Mouse (Mus musculus) stomach, embryonic 14.5 days (tissue): ENCODE data around the gene Yipf4. TPM values are rescaled to one million over a fixed set of nuclear protein-coding genes. Genes with fewer than 3 reads are reported as not detected.

Experiments used
- ATAC-seq: fragments of 200-750 bp; cut with Nextera tagmentation; 2 replicates; pipeline ENCODE4 v1.8.0; 2017; ENCODE audit warnings: low read depth, moderate TSS enrichment; ENCODE audit not compliant: insufficient number of reproducible peaks, insufficient read depth, low FRiP score
- H3K27ac ChIP-seq: fragments of 300-500 bp; sonication (generic); 2 replicates; pipeline ENCODE4 v1.5.1; 2014; ENCODE audit warnings: mild to moderate bottlenecking, low read length, moderate library complexity, mixed read lengths
- H3K27me3 ChIP-seq: fragments of 300-500 bp; sonication (generic); 2 replicates; pipeline ENCODE4 v1.6.1; 2014; ENCODE audit warnings: low read length, control low read depth, mixed read lengths; ENCODE audit not compliant: control insufficient read depth, insufficient read depth
- H3K36me3 ChIP-seq: fragments of 300-500 bp; sonication (generic); 2 replicates; pipeline ENCODE4 v1.6.1; 2014; ENCODE audit warnings: mild to moderate bottlenecking, control low read depth, low read length, moderate library complexity, mixed read lengths; ENCODE audit not compliant: control insufficient read depth, insufficient read depth
- H3K4me1 ChIP-seq: fragments of 300-500 bp; sonication (generic); 2 replicates; pipeline ENCODE4 v1.6.1; 2014; ENCODE audit warnings: low read length, control low read depth, mixed read lengths; ENCODE audit not compliant: control insufficient read depth, insufficient read depth
- H3K4me2 ChIP-seq: fragments of 300-500 bp; sonication (generic); replicated peaks from 2 replicates; pipeline ENCODE4 v1.6.1; 2014; ENCODE audit warnings: low read depth, low read length, control low read depth
- H3K4me3 ChIP-seq: fragments of 300-500 bp; sonication (generic); 2 replicates; pipeline ENCODE4 v1.5.1; 2014; ENCODE audit warnings: low read depth, low read length, control low read depth
- H3K9ac ChIP-seq: fragments of 300-500 bp; sonication (generic); replicated peaks from 2 replicates; pipeline ENCODE4 v1.6.1; 2014; ENCODE audit warnings: low read depth, mild to moderate bottlenecking, control low read depth, low read length, moderate library complexity, mixed read lengths
- H3K9me3 ChIP-seq: fragments of 300-500 bp; sonication (generic); 2 replicates; pipeline ENCODE4 v1.6.1; 2016; ENCODE audit warnings: low read depth, low read length, control low read depth; ENCODE audit not compliant: control insufficient read depth
- WGBS: fragments of 180-500 bp; shearing (Covaris S2); extraction: QIAGEN DNeasy Blood & Tissue Kit; methylation state at CpG from one replicate; pipeline ENCODE4 v1.1.7; 2014; 5-methylcytosine and 5-hydroxymethylcytosine counted together
- polyA plus RNA-seq: library from polyadenylated mRNA; unstranded; fragments of >200 nt; fragmentation: Nextera tagmentation; extraction: Ambion mirVana; gene quantifications from 2 replicates; pipeline ENCODE4 v1.2.1, GENCODE M21; 2014

The Yipf4 gene
- polyA plus RNA-seq, 1 experiment from 2014 or later = 69.0 TPM

DNA sequence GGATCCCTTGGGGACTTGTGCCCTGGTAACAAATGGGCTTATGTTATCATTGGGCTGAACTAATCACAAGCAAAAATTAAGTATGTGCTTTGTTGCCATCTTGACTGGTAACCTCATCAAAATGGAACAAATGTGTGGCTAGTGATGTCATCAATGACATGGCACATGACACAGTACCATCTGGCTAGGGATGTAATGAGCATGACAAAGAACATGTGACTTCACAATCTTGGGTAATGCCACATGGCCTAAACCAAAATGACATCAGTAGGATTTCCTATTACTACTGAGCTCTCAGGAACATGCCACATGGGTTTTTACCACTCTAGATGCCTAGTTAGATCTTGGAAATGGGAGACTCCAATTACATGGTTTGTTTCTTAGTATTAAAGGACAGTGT, 11.8 kb downstream of the Yipf4 start:
- no peak overlapping the region for H3K27ac ChIP-seq
- no peak for ATAC-seq
- H3K4me3 ChIP-seq = no peak overlapping the region
- no peak overlapping the region for H3K9ac ChIP-seq
- no peaks in the 10 kb centered on the region for H3K27me3 ChIP-seq
- H3K9me3 ChIP-seq = no peaks in the 10 kb centered on the region
- H3K4me1 ChIP-seq = no peaks in the 10 kb centered on the region
- H3K36me3 ChIP-seq = peaks cover 34% of the 10 kb centered on the region
- no peak overlapping the region for H3K4me2 ChIP-seq

DNA sequence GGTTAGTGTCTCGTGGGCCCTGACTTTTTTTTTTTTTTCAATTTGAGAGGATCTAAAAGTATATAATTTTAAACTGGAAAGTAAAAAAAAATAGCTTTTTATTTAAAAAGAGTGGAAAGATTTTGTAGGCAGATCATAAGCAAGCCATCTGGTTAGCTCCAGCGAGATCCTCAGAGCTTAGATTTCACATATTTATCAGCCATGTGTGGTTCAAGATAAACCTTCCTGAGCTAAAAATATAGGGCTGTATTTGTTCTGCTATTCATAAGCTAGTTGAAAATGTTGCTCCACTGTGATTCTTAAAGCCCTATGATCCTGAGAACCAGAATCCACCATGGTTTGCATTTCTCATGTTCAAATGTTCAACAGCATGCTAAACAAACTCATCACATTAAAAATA, 18.6 kb downstream of the Yipf4 start:
- no peak for ATAC-seq
- Histone ChIP-seq H3K27me3 (no peaks in the 10 kb centered on the region), H3K9ac (no peak overlapping the region), H3K36me3 (no peaks in the 10 kb centered on the region), H3K4me1 (no peaks in the 10 kb centered on the region), H3K27ac (no peak overlapping the region), H3K4me2 (no peak overlapping the region), H3K4me3 (no peak overlapping the region), H3K9me3 (no peaks in the 10 kb centered on the region)
- WGBS = 63% methylated on average over 2 of the region's 2 CpGs

DNA sequence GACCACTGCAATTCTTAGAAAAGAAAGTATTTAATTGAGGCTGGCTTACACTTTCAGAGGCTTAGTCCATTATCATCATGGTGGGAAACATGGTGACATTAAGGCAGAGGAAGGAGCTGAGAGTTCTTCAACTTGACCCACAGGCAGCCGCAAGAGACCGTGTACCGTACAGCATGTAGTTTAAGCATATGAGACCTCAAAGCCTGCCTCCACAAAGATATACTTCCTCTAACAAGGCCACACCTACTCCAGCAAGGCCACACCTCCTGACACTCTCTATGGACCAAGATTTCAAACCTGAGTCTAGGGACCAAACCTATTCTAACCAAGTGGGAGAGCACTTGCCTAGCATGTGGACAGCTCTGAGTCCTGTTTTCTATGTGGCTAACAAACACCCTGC, 19.3 kb downstream of the Yipf4 start:
- Histone ChIP-seq H3K4me2 (no peak overlapping the region), H3K27ac (no peak overlapping the region), H3K9ac (no peak overlapping the region), H3K9me3 (no peaks in the 10 kb centered on the region), H3K36me3 (no peaks in the 10 kb centered on the region), H3K4me1 (no peaks in the 10 kb centered on the region), H3K4me3 (no peak overlapping the region), H3K27me3 (no peaks in the 10 kb centered on the region)
- WGBS = 86% methylated on average over 3 of the region's 3 CpGs
- ATAC-seq = no peak

DNA sequence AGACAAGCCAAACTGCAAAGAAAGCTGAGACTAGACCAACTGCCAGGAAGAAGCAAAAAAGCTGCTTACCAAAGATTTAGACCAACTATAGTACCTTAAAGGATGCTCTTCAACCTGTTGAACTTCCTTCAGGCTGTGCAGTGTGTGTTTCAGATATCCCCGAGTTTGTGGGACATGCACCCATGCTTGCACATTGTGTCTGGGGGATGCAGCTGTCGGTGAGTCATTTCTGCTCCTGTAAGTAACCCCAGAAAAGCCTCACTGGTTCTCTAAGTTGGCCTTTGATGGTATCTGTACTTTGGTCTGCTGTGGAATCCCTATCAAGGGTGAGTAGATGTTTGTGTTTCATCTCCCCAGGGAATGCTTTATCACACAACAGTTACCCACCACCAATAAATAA, 23.0 kb downstream of the Yipf4 start:
- H3K9me3 ChIP-seq = no peaks in the 10 kb centered on the region
- ATAC-seq = no peak
- no peak overlapping the region for H3K27ac ChIP-seq
- WGBS = 76% methylated on average over 2 of the region's 2 CpGs
- H3K27me3 ChIP-seq = no peaks in the 10 kb centered on the region
- no peak overlapping the region for H3K4me2 ChIP-seq
- H3K4me3 ChIP-seq = no peak overlapping the region
- H3K9ac ChIP-seq = no peak overlapping the region
- no peaks in the 10 kb centered on the region for H3K36me3 ChIP-seq
- H3K4me1 ChIP-seq = no peaks in the 10 kb centered on the region

DNA sequence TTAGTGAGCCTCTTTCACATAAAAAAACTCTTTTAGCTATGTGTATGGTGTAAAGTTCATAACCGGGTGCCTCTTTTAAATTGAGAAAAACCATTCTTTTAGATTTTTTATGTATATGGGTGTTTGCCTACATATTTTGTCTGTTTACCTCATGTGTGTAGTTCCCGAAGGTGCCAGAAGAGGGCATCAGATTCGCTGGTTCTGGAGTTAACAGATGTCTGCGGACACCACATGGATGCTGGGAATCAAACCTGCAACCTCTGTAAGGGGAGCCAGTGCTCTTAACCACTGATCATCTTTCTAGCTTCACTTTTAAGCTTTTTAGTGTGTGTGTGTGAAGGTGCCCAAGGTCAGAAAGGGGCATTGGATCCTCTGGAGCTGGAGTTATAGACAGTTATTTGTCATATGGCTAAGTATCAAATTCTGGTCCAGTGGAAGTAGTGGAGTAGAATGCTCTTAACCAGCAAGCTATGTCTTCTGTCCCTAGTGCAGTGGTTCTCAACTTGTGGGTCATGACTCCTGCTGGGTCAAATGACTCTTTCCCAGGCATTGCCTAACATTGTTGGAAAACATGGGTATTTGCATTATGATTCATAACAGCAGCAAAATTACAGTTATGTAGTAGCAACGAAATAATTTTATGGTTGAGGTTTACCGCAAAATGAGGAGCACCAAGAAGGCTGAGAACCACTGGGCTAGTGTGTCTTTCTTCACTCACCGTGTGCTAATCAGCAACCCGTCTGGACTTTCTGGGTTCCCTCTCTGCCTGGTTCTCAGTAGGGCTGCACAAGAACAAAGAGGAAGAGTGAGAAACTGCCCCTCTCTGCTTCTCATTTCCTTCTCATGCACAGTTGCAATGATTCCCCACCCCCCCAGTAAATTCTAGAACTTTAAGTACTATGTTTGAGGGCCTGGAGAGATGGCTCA, 33.8 kb downstream of the Yipf4 start:
- Histone ChIP-seq H3K4me2 (no peak overlapping the region), H3K4me3 (no peak overlapping the region), H3K36me3 (no peaks in the 10 kb centered on the region), H3K4me1 (peaks cover 4% of the 10 kb centered on the region; the same call in 1 of the 2 replicates), H3K9ac (no peak overlapping the region), H3K27ac (no peak overlapping the region), H3K27me3 (no peaks in the 10 kb centered on the region), H3K9me3 (no peaks in the 10 kb centered on the region)
- no peak for ATAC-seq
- 83% methylated on average over 8 of the region's 8 CpGs for WGBS

DNA sequence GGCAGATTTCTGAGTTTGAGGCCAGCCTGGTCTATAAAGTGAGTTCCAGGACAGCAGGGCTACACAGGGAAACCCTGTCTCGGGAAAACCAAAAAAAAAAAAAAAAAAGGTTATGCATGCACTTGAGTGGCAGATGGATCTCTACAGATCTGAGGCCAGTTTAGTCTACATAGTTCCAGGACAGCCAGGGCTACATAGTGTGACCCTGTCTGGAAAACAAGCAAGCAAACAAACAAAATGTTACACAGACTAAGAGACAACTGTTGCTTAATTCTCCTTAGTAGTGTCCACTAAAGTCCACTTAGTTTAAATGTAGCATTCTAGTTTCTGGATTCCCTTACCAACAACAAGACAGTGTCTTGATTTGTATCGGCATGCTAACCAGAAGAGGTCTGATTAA, 36.8 kb downstream of the Yipf4 start:
- no peak overlapping the region for H3K9ac ChIP-seq
- no peak overlapping the region for H3K4me2 ChIP-seq
- no peak for ATAC-seq
- no peaks in the 10 kb centered on the region for H3K9me3 ChIP-seq
- WGBS = 97% methylated on average over 2 of the region's 2 CpGs
- no peaks in the 10 kb centered on the region for H3K27me3 ChIP-seq
- peaks cover 10% of the 10 kb centered on the region for H3K4me1 ChIP-seq
- H3K36me3 ChIP-seq = no peaks in the 10 kb centered on the region
- no peak overlapping the region for H3K4me3 ChIP-seq
- H3K27ac ChIP-seq = no peak overlapping the region

DNA sequence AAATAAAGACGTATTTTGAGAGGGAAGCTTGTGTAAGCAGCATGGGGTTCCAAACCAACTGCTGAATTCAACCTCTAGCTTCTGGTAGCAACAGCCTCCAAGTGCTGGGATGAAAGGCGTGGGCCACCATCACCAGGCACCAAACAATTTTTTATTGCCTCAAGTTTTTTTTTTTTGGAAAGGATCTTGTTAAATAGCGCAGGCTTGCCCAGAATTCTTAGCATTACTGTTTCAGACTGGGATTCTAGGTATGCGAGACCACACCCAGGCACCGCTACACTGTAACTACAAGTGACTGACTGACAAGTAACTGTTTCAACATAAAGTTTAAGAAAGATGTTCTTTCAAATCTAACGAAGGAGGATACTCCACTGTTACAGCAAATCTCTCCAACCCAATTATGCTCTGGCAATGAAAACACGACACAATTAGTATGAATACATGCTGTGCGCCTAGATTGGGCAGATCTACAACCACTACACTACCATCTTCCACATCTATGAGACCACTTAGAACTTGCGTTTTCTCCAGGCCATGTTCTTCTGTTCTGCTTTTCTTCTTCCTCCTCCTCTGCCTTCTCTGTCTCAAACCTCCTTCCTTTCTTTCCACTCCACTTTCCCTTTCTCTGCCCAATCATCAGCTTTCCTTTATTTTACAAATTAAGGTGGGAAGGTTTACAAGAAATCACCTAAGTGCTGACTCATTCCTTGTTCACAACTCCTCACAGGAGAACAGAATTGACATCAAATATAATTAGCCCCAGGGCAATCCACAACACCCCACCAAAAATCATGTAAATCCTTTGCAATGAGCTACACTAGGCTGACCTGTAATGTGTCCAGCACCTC, 37.7 kb downstream of the Yipf4 start:
- H3K9me3 ChIP-seq = no peaks in the 10 kb centered on the region
- H3K27me3 ChIP-seq = no peaks in the 10 kb centered on the region
- H3K36me3 ChIP-seq = no peaks in the 10 kb centered on the region
- peak overlapping the region; percentile 36 for H3K4me3 ChIP-seq
- peaks cover 10% of the 10 kb centered on the region for H3K4me1 ChIP-seq
- H3K27ac ChIP-seq = peak overlapping the region; percentile 99
- ATAC-seq = no peak
- H3K4me2 ChIP-seq = peak overlapping the region; percentile 50
- H3K9ac ChIP-seq = peak overlapping the region; percentile 42; the same call in 1 of the 2 replicates
- 86% methylated on average over 9 of the region's 9 CpGs for WGBS

DNA sequence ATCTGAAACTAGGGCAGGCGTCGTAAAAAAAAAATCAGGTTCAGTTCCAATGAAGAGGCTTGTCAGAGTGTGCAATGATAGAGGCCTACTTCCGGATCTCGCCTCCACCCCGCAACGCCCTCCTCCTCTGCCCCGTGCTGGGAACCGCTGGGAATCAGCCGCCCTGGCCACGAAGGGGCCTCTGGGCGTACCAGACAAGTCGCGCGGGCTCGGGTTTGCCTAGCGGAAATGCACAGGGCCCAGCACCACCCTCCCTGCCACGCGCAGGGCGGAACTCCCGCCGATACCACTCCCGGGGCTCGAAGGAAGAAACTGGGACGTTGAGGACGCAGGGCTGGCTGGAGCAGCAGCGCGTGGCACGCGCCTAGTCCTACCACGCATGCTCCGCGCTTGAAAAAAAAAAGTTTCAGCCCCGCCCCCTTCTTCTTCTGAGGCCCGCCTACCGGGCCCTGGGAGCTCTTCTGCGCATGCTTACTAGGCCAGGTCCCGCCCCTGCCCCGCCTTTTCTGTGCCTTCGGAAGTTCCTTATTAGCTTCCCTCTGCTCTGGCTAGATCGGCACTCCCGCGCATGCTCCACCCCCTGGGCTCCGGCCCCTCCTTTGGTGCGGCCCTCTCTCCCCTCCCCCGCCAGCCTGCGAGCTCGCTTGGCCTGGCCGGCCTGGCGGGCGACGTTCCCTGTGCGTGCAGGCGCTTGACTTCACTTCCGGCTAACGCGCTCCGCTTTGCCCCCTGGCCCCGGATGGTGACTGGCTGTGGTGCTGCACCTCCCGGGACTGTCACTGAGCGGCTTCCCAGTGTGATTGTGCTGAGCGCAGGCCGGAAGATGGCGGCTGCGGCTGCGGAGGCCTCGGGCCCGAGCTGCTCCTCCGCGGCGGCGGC, 38.7 kb downstream of the Yipf4 start, which contains the start of gene Birc6:
TSS of gene Birc6 (plus strand) at position 567 of the 879 bp plus-strand sequence.
- peak within 1 kb of the TSS; percentile 68 for H3K4me2 ChIP-seq

More for the DNA sequence above, 38.7 kb downstream of the Yipf4 start, which contains the start of gene Birc6:
- Histone ChIP-seq H3K27ac (peak within 1 kb of the TSS; percentile 99), H3K36me3 (no peaks in the 10 kb centered on the region), H3K4me3 (peak within 1 kb of the TSS; percentile 92), H3K27me3 (no peaks in the 10 kb centered on the region), H3K9ac (peak within 1 kb of the TSS; percentile 92), H3K9me3 (no peaks in the 10 kb centered on the region), H3K4me1 (peaks cover 10% of the 10 kb centered on the region)
- ATAC-seq = peak; percentile 96
- under 1% methylated on average over 71 of the region's 71 CpGs for whole genome bisulfite sequencing
